Mouse (Mus musculus) C2C12 (cell line): ENCODE data around the gene Topaz1. TPM values are rescaled to one million over a fixed set of nuclear protein-coding genes. Genes with fewer than 3 reads are reported as not detected.

Experiments
- polyA plus RNA-seq: library from polyadenylated mRNA; unstranded; fragments of >200 nt; fragmentation: generic; extraction: Trizol; gene quantifications from one replicate; pipeline ENCODE4 v1.2.1, GENCODE M21; 2012; ENCODE audit warnings: missing spikeins

Topaz1 gene
- polyA plus RNA-seq, 1 experiment = not detected

Other genes with a start within 250 kb of the Topaz1 start
- 1.5 TPM for gene Tcaim, start 58.2 kb downstream of the Topaz1 start, polyA plus RNA-seq
- gene Gm35549, start 96.7 kb downstream of the Topaz1 start, polyA plus RNA-seq = 0.16 TPM
- 7.9 TPM for gene Zfp445, start 118.7 kb downstream of the Topaz1 start, polyA plus RNA-seq
- 0.40 TPM for gene Zkscan7, start 138.3 kb downstream of the Topaz1 start, polyA plus RNA-seq
- gene Zfp105, start 175.7 kb downstream of the Topaz1 start, polyA plus RNA-seq = not detected
- 4.9 TPM for gene 1110059G10Rik, start 203.7 kb downstream of the Topaz1 start, polyA plus RNA-seq
- 11.6 TPM for gene Kif15, start 203.7 kb downstream of the Topaz1 start, polyA plus RNA-seq